Mouse (Mus musculus) forebrain, embryonic 16.5 days (tissue): ENCODE measurements at regions not wholly inside any gene's neighbourhood (a gene's known extent, or its start where the extent isn't known, plus 50 kb on each side); places are given as distances from the start of the nearest gene placed in this dataset.

Experiments
- ATAC-seq: fragments of 200-750 bp; cut with Nextera tagmentation; 2 replicates; pipeline ENCODE4 v1.8.0; 2017; ENCODE audit warnings: mild to moderate bottlenecking, moderate library complexity
- H3K27ac ChIP-seq: fragments of 300-500 bp; sonication (generic); 2 replicates; pipeline ENCODE4 v1.5.1; 2014; ENCODE audit warnings: low read length, control low read depth
- H3K27me3 ChIP-seq: fragments of 300-500 bp; sonication (generic); replicated peaks from 2 replicates; pipeline ENCODE4 v1.6.1; 2014; ENCODE audit warnings: low read length; ENCODE audit not compliant: control insufficient read depth, insufficient read depth
- H3K36me3 ChIP-seq: fragments of 300-500 bp; sonication (generic); 2 replicates; pipeline ENCODE4 v1.6.1; 2014; ENCODE audit not compliant: control insufficient read depth, insufficient read depth
- H3K4me1 ChIP-seq: fragments of 300-500 bp; sonication (generic); replicated peaks from 2 replicates; pipeline ENCODE4 v1.6.1; 2014; ENCODE audit warnings: low read length; ENCODE audit not compliant: control insufficient read depth, insufficient read depth
- H3K4me2 ChIP-seq: fragments of 300-500 bp; sonication (generic); 2 replicates; pipeline ENCODE4 v1.6.1; 2014; ENCODE audit warnings: mild to moderate bottlenecking, low read length, control low read depth
- H3K4me3 ChIP-seq: fragments of 300-500 bp; sonication (generic); replicated peaks from 2 replicates; pipeline ENCODE4 v1.5.1; 2014; ENCODE audit warnings: mild to moderate bottlenecking, low read length, control low read depth
- H3K9ac ChIP-seq: fragments of 300-500 bp; sonication (generic); replicated peaks from 2 replicates; pipeline ENCODE4 v1.6.1; 2014; ENCODE audit warnings: low read depth, low read length, control low read depth
- H3K9me3 ChIP-seq: fragments of 300-500 bp; sonication (generic); 2 replicates; pipeline ENCODE4 v1.6.1; 2016; ENCODE audit warnings: low read length; ENCODE audit not compliant: control insufficient read depth
- WGBS: fragments of 180-500 bp; shearing (Covaris S2); extraction: QIAGEN DNeasy Blood & Tissue Kit; methylation state at CpG from one replicate; pipeline ENCODE4 v1.1.7; 2014; 5-methylcytosine and 5-hydroxymethylcytosine counted together

DNA sequence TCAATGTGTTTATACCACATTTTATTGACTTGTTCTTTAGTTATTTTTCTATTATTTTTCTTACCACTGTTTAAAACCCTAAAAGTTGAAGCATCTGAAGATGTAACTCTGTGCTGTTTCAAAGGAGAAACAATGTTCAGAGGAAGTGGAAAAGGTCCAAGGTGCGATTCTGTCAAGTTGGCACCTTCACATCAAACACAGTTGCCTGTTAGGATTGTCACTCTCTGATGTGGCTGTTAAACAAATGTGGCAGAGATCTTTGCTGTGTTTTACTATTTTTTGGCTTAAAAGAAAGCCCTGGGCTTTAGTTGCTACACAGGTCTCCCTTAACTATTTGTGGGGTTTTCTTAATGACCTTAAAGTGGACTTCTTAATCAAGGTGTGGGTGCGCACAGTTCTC lies 190.2 kb upstream of the Cxcr4 start:
- H3K27me3 ChIP-seq, result no peaks in the 10 kb centered on the region
- H3K9ac ChIP-seq, result no peak overlapping the region
- WGBS, result 88% methylated on average over 2 of the region's 2 CpGs
- no peaks in the 10 kb centered on the region for H3K9me3 ChIP-seq
- H3K4me3 ChIP-seq, result no peak overlapping the region
- no peaks in the 10 kb centered on the region for H3K36me3 ChIP-seq
- no peak overlapping the region for H3K4me2 ChIP-seq
- no peak overlapping the region for H3K27ac ChIP-seq
- no peaks in the 10 kb centered on the region for H3K4me1 ChIP-seq
- ATAC-seq, result no peak

DNA sequence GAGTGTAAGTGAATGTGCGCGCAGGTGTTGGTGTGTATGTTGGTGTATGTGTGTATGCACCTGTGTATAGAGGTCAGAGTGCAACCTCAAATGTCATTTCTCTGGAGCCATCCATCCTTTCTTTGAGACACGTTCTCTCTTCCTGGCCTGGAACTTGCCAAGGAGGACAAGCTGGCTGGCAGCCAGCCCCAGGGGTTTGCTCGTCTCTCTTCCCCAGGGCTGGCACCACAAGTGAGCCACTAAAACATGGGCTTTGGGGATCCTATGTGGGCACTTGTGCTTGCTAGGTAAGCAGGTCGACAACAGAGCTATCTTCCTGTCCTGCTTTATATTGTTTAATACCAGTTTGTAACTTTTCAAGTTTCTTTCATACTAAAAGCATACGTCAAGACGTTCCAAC lies 189.8 kb upstream of the Cxcr4 start:
- WGBS, result 71% methylated on average over 7 of the region's 7 CpGs
- Histone ChIP-seq H3K4me3 (no peak overlapping the region), H3K9me3 (no peaks in the 10 kb centered on the region), H3K9ac (no peak overlapping the region), H3K27me3 (no peaks in the 10 kb centered on the region), H3K27ac (no peak overlapping the region), H3K36me3 (no peaks in the 10 kb centered on the region), H3K4me1 (no peaks in the 10 kb centered on the region), H3K4me2 (no peak overlapping the region)
- no peak for ATAC-seq

DNA sequence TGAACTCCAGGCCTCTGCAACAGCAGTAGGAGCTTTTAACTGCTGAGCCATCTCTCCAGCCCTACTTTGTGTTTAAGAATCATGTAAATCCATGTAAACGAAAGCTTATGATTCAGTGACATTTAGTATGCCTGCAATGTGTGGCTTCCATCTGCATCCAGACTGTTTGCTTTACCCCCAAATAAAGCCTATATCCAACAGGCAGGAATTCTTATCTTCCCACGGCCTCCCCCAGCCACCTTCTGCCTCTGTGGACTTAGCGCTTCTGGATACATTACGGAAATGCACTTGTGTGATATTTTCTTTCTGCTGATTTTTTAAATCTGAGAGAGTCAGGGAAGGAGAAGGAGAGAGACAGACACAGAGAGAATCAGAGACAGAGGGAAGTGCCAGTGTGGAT lies 189.2 kb upstream of the Cxcr4 start:
- Histone ChIP-seq H3K4me1 (no peaks in the 10 kb centered on the region), H3K27ac (no peak overlapping the region), H3K27me3 (no peaks in the 10 kb centered on the region), H3K9ac (no peak overlapping the region), H3K9me3 (no peaks in the 10 kb centered on the region), H3K4me2 (no peak overlapping the region), H3K36me3 (no peaks in the 10 kb centered on the region), H3K4me3 (no peak overlapping the region)
- WGBS, result 91% methylated on average over 4 of the region's 4 CpGs
- ATAC-seq, result no peak

DNA sequence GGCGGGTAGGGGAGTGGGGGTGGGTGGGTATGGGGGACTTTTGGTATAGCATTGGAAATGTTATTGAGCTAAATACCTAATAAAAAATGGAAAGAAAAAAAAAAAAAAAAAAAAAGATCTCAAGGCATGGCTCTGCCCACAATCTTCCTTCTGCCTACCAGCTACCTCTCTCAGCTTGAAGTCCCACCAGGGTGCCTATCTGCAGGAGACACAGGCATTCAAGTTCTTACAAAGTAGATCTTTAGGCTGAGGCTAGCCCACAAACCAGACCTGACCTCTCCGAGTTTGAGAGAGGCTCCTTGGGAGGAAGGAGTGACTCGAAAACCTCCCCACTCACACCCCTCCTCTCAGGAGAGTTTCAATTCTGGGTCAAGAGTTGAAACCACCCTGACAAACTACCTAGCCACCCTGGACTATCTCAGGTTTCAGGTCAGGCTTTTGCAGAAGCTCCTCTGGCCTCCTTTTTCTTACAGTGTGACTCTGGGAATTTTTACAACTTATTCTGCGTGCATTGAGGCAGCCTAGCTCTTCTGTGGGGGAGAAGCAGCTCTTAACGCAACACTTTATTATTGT lies 187.6 kb upstream of the Cxcr4 start:
- ATAC-seq, result no peak
- Histone ChIP-seq H3K9me3 (no peaks in the 10 kb centered on the region), H3K4me3 (no peak overlapping the region), H3K27ac (no peak overlapping the region), H3K36me3 (no peaks in the 10 kb centered on the region), H3K27me3 (no peaks in the 10 kb centered on the region), H3K4me1 (no peaks in the 10 kb centered on the region), H3K4me2 (no peak overlapping the region), H3K9ac (no peak overlapping the region)
- WGBS, result 86% methylated on average over 4 of the region's 5 CpGs

DNA sequence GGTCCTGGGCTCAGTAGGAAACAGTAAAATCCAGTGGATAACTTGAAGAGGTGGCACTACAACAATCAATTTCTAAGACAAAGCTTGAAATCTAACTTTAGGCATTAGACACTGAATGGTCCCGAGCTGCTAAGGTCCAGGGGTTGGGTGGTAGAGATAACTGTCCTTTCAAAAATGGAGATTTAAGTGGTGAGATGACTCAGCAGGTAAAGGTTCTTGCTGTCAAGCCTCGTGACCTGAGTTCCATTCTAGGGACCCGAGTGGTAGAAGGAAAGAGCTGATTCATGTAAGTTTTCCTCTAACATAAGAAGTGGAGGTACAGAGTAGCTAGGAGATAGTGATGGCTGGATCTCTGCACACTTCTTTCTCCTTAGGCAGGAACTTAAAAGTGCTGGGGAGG lies 180.3 kb upstream of the Cxcr4 start:
- 92% methylated on average over 3 of the region's 3 CpGs for WGBS
- Histone ChIP-seq H3K36me3 (no peaks in the 10 kb centered on the region), H3K27me3 (no peaks in the 10 kb centered on the region), H3K4me2 (no peak overlapping the region), H3K4me3 (no peak overlapping the region), H3K27ac (no peak overlapping the region), H3K9ac (no peak overlapping the region), H3K4me1 (no peaks in the 10 kb centered on the region), H3K9me3 (no peaks in the 10 kb centered on the region)
- ATAC-seq, result no peak

DNA sequence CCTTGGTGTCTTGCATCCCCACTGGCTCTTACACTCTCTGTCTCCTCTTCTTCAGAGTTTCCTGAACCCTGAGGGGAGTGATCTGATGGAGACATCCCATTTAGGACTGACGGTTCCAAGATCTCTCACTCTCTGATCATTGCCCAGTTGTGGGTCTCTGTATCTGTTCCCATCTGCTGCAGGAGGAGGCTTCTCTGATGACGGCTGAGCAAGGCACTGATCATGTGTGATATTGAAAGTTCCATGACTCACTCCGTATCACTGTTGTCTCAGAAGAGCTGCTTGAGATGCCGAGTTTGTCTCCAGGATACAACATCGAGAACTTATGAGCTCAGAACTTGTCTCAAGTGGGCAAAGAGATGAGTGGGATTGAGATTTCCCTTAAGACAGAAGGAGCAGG lies 178.7 kb upstream of the Cxcr4 start:
- no peaks in the 10 kb centered on the region for H3K9me3 ChIP-seq
- H3K4me3 ChIP-seq, result no peak overlapping the region
- H3K27me3 ChIP-seq, result no peaks in the 10 kb centered on the region
- H3K4me2 ChIP-seq, result no peak overlapping the region
- H3K36me3 ChIP-seq, result no peaks in the 10 kb centered on the region
- ATAC-seq, result no peak
- H3K27ac ChIP-seq, result no peak overlapping the region
- no peak overlapping the region for H3K9ac ChIP-seq
- WGBS, result 95% methylated on average over 5 of the region's 5 CpGs
- no peaks in the 10 kb centered on the region for H3K4me1 ChIP-seq

DNA sequence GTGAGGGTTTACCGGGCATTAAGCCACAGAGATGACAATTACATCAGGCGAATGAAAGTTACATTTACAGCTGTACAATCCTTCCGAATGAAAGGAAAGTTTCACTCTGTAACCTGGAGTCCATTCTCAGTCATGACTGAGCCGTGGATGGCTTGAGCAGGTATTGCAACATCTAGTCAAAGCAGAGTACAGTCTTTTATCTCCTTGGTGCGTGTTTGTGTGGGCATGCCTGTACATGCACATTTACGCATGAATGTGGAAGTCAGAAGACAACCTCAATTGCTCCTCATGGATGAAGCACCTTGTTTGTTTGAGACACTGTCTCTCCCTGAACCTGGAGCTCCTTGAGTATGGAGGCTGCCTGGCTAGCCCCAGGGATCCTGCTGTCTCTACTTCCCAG lies 175.9 kb upstream of the Cxcr4 start:
- WGBS, result 92% methylated on average over 6 of the region's 6 CpGs
- H3K27me3 ChIP-seq, result no peaks in the 10 kb centered on the region
- no peak overlapping the region for H3K9ac ChIP-seq
- ATAC-seq, result no peak
- H3K36me3 ChIP-seq, result no peaks in the 10 kb centered on the region
- H3K4me2 ChIP-seq, result no peak overlapping the region
- H3K4me1 ChIP-seq, result no peaks in the 10 kb centered on the region
- H3K27ac ChIP-seq, result no peak overlapping the region
- no peaks in the 10 kb centered on the region for H3K9me3 ChIP-seq
- H3K4me3 ChIP-seq, result no peak overlapping the region

DNA sequence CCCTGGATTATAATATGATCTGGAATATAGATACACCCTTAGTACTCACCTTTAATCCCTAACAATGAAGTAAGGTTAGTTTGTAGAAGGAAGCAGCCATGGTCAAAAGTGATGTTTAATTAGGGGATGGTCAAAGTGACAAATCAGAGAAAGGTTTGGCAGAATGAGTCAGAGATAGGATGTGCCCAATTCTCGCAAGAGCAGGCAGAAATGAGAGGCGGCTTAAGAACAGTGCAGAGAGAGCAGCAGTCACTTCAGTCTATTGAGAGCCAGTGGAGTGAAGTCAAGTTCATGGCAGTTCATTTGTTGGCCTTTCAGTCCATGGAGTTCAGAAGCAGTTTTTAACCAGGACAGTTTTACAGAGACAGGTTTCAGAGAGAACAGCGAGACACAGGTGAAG lies 175.3 kb upstream of the Cxcr4 start:
- Histone ChIP-seq H3K27ac (no peak overlapping the region), H3K9ac (no peak overlapping the region), H3K4me1 (no peaks in the 10 kb centered on the region), H3K4me3 (no peak overlapping the region), H3K27me3 (no peaks in the 10 kb centered on the region), H3K9me3 (no peaks in the 10 kb centered on the region), H3K36me3 (no peaks in the 10 kb centered on the region), H3K4me2 (no peak overlapping the region)
- WGBS, result 85% methylated on average over 3 of the region's 3 CpGs
- no peak for ATAC-seq

DNA sequence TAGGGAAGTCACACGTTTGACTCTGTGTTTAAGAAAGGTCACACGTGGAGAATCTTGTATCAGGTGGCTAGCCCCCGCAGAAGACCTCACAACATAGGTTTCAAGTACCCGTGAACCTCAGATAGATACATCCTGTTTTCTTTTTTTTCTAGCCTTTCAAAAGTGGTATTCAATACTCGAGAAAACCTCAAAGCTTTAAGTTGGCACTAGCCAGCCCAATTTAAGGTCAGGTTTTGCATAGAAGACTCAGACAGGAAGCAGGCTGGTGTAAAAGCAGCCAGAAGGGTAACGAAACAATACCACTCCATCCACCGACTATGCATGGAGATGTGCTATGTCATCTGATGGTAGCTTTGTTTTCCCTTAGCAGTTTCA lies 174.8 kb upstream of the Cxcr4 start:
- Histone ChIP-seq H3K4me3 (no peak overlapping the region), H3K9ac (no peak overlapping the region), H3K4me1 (no peaks in the 10 kb centered on the region), H3K4me2 (no peak overlapping the region), H3K27ac (no peak overlapping the region), H3K36me3 (no peaks in the 10 kb centered on the region), H3K9me3 (no peaks in the 10 kb centered on the region), H3K27me3 (no peaks in the 10 kb centered on the region)
- ATAC-seq, result no peak
- 77% methylated on average over 7 of the region's 7 CpGs for WGBS

DNA sequence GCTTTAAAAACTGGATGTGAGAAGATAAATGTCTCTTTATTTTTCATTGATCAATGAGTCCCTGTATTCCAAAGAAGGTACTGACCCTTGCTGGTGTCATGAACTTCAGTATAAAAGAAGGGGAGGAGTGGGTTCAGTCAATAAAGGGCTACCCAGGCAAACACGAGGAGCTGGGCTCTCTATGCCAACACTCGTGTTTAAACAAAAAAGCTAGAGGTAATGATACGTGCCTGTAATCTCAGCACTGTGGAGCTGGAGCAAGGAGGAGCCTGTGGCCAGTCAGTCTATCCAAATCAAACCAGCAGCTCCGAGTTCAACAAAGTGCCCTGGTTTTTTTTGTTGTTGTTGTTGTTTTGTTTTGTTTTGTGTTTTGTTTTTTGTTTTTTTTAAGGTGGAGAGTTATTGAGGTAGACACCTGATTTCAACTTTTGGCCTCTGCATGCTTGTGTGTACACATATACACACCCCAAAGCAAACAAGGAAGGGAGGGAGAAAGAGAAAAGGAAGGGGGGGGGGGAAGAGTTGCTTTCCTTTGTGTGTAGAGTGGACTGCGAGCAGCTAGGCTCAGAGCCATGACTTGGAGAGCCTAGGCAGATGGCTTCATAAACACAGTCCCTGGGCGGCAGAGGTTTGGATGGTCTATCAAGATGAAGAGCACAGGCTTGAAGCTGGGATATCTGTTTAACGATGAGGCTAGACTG lies 174.2 kb upstream of the Cxcr4 start:
- Histone ChIP-seq H3K27ac (no peak overlapping the region), H3K4me1 (no peaks in the 10 kb centered on the region), H3K36me3 (no peaks in the 10 kb centered on the region), H3K27me3 (no peaks in the 10 kb centered on the region), H3K4me3 (no peak overlapping the region), H3K9ac (no peak overlapping the region), H3K4me2 (no peak overlapping the region), H3K9me3 (no peaks in the 10 kb centered on the region)
- 43% methylated on average over 7 of the region's 7 CpGs for WGBS
- ATAC-seq, result no peak
